Mouse (Mus musculus): ENCODE data around the gene Col18a1.

GRCm38 (mm10) chr10:77011681-77012080 is 154.7 kb downstream of the Col18a1 start:
- no peak for TF ChIP-seq CTCF (IDR thresholded peaks at IDR 0.05; ENCODE audit: low read depth)
- TF ChIP-seq EP300 (IDR thresholded peaks at IDR 0.05; ENCODE audit: low read depth): no peak

All from liver, postnatal 0 days (tissue).